Mouse (Mus musculus) adrenal gland, adult 8-10 months (tissue): ENCODE measurements around the gene Irf3. TPM values are rescaled to one million over a fixed set of nuclear protein-coding genes. Genes with fewer than 3 reads are reported as not detected.

Experiments
- DNase-seq: peaks from one replicate; pipeline ENCODE4 v3.0.0; 2022
- total RNA-seq, 4 experiments: library from RNA; stranded (reverse); gene quantifications; 2 replicates each; pipeline ENCODE4 v1.2.4; 2022

The Irf3 gene
- total RNA-seq, 4 experiments from 2014 or later: 118 to 180 (median 144) TPM

DNA sequence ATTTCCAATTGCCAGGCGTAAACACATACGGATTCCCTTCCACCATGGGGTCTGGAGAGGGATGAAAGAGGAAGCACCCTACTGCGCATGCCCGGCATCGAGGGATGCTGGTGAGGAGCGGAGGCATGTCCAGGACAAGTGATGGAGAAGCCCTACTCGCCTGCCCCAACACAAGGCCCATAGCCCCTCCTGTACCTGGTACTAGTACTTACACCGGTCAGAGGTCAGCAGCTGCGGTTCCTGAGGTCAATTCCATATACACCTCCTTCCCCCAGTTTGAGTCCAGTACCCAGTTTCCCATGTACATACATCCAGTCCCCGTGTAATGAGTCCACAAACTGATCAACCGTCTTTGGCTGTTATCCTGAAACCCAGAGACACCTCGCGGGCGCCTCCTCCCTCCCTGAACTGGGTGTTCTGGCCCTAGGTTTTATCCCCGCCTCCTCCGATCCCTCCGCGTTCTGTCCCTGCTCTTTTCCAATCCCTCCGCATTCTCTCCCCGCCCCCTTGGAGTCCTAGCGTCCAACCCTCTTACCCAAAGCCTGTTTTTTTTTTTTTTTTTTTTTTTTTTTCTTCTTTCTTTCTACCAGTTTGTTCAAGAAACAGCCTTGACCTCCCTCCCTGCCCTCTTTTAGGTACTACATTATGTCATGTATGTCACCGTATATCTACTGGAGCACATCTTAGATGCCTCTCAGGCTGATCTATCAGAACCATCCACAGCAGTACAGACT, 22.9 kb upstream of the Irf3 start, which contains the start of gene Cpt1c:
Gene Cpt1c, minus strand, starts transcription at position 469 of the 734 bp plus-strand sequence.
- DNase-seq: peak; percentile 76

DNA sequence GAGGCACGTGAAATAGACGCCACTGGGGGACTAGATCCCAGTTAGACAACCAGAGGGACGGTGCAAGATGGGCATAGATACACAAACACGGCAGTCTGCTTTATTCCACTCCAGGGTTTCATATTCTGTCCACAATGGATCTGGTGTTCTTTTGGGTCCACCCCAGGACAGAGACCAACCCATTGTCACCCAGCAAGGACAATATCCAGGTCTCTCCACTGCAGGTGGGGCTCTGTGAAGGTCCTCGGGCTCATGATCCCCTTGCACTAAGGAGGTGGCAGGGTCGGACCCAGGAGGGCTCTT, 22.4 kb upstream of the Irf3 start:
- no peak for DNase-seq

DNA sequence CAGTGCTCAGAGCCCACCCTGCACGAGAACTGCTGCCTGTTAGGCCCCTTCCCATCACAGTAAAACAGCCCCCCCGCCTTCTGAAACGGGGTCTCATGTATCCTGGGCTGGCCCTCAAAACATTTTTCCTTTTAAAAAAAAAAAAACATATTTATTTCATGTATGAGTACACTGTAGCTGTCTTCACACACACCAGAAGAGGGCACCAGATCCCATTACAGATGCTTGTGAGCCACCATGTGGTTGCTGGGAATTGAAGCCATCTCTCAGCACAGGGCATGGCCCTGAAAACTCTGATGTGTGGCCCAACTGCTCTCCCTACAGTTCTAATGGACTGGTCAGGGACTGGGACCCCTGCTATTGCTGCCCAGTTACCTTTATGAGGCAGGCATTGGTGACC, 19.1 kb upstream of the Irf3 start:
- DNase-seq: no peak

DNA sequence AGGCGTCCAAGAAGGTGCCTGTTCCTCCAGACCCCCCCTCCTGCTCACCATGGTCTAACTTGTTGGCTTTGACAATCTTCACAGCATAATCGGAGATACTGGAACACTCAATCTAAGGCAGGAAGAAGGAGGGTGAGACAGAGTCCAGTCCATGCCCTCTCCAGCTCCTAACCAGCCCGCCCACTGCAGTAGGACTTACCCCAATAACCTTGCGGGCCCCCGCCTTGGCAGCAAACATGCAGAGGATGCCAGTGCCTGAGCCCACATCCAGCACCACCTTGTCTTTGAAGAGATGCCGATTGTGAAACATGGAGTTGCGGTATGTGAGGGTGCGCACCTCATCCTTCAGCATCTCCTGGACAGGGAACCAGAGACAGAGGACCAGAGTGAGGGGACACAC, 15.9 kb upstream of the Irf3 start:
- no peak for DNase-seq

DNA sequence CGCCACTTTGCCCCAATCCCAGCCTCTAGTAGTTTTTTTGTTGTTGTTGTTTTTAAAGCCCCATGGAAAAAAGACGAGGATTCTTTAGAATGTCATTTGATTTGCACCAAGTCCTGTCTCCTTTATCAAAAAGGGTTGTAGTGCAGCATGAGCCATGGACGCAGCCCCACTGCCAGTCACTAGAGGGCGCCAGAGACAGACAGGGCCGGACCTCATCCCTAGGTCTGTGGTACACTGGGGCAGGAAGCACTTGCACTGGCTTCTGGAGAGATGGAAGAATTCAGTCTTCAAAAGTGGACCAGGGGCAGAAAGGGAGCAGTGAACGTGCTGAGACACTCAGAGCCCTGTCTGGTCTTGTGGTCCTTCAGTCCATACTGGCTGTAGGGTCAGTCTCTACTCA, 14.4 kb upstream of the Irf3 start:
- peak; percentile 75 for DNase-seq

DNA sequence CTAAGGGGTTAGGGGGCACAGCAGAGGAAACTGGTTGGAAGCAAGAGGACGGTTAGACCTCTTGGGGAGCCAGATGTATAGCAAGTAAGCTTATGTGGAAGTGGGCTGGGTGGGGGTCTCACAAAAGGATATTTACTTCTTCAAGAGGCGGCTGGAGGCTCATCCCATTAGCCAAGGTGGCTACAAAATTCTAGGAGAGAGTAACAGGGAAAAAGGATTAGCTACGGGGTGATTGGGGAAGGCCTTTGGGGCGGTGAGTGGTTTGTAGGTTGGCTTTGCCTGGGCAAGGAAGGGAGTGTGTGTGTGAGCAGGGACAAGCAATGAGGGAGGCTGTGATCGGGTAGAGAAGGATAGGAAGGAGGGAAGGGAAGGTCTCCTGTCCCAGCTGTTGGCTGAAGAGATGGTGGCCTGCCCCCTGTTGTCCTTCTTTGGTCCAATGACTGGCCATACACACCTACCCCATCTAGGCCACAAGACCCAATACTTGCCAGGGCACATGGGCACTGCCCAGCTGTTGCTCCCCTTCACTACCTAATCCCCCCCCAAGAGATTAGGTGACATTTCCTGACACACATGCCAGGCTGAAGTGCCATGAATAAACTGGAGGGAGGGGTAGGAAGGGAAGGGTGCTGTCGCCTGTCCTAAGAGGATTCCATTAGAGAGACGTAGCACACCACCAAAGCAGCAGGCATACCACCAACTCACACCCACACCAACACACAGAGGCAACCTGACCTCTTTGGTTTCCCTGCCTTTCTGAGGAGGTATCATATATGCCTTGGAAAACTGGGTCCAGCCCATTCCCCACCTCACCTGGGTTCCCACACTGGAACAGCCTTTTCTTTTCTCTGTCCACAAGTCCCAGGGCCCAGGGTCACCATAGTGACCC, 13.3 kb upstream of the Irf3 start:
- DNase-seq: no peak

DNA sequence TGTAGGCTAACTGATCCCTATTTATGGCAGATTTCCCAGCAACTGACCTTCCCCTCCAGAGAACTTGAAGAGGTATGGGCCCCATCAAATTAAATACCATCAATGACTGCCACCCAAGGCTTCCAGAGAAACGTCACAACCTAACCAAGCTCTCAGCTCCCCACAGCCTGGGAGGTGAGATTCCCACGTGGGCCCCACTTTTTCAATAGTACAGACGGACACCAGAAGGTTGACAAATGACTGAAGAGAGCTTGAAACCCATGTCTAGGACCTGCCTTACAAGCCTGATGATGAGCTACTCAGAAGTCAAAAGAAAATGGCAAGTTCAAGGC, 12.6 kb upstream of the Irf3 start:
- DNase-seq: no peak

DNA sequence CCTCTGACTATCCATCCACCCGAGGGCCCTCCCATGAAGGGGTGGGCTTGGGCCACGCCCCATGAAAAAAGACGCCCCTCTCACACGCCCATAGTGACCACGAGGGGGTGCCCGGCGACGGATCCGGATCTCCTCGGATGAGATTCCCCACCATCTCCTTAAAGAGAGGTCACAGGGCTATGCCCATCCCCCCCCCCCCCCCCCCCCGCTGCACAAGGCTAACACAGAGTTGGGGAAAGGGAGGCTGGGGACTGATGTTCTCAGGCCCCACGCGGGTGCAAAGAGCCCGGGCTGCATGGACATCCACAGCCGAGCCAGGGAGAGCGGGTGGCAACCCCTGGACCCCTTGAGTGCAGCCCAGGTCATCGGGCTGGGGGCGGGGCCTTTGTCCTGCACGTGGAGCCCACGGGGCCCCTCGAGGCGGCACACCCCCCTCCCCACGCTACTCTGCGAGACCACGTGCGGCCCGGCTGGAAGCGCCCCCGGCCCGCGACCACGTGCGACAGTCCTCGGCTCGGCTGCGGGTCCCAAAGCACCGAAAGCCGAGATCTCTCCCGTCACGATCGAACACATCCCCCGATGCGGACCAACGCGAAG, 11.8 kb upstream of the Irf3 start:
- DNase-seq: peak; percentile 75

DNA sequence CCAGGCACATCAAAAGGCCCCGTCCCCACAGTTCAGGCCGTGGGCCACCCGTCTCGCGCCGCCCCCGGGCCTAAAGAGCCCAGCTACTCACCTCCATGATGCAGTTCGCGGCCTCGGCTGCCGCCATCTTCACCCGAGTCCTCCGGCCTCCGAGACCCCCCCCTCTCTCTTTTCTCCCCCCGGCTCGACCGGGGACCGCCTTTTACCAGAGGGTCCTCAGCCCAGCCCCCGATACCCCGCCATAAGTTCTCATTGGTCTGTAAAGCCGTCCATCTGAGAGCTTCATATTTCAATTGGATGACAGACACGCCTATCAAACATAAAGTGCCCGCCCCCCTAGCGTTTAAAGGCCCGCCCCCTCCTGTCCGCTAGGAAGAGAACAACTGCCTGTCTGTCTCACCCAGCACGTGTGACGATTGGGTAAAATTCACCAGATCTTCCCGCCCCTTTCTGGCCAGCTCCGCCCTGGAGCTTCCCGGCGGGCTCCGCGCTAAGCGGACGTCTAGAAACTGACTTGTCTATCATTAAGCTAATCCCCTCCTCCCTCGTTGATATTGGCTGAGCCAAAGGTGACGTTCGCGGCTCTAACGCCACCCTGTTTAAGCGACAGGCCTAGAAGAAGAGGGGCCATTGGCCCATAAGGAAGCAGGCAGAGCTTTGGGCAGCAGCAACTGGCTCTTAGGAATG, 11.1 kb upstream of the Irf3 start, which contains the start of gene Prmt1:
Gene Prmt1, minus strand, starts transcription at position 377 of the 687 bp plus-strand sequence.
- DNase-seq: peak; percentile 100

DNA sequence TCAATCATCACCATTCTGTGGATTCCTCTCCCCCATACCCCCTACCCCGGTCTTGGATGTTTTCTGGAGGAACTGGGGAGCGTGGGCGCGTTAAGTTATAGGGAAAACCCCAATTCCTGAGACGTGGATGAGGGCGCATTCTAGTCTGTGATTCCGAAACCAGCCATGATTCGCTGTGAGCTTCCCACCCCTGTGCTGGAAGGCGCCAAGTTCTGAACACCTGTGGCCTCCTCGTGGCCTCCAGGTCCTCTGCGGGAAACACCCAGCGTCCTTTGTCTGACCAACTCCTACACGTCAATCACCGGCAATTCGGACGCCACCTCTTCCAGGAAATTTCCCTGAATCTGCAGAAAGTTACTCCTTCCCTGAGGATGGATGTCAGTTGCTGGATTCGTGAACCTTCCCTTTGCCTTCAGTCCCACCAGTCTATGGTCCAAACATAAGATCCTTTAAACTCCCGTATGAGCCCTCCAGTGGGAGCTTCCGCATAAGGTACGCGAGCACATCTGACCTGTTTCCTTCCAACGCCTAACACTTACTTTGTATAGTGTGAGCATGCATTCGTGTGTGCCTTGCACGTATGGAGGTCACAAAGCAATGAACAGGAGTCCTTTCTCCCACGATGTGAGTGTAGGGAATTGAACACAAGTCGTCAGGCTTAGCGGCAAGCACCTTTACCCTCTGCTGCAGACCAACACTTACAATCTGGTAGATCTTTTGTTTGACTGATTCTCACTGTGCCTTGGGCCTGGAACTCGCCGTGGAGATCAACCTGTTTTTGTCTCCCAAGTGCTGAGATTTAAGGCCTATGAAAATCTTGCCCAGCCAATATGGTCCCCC, 10.3 kb upstream of the Irf3 start:
- no peak for DNase-seq

DNA sequence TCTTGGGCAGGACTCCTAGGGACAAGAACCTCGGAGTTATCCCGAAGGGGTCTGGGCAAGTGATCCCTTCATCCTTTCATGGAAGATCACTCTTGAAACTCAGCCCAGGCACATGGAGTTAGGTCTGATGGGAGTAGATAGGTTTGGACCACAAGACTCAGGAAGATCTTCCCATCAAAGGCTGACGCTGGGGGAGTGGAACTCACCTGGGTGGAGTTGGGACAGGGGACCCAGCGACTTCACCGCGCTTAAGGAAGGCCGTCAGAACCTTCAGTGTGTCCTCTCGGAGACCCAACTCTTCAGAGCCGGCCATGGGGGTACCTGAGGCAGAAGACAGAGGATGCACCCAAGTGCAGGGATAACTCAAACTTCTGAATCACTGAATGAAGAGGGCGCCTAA, 776 bp upstream of the Irf3 start:
- DNase-seq: no peak

DNA sequence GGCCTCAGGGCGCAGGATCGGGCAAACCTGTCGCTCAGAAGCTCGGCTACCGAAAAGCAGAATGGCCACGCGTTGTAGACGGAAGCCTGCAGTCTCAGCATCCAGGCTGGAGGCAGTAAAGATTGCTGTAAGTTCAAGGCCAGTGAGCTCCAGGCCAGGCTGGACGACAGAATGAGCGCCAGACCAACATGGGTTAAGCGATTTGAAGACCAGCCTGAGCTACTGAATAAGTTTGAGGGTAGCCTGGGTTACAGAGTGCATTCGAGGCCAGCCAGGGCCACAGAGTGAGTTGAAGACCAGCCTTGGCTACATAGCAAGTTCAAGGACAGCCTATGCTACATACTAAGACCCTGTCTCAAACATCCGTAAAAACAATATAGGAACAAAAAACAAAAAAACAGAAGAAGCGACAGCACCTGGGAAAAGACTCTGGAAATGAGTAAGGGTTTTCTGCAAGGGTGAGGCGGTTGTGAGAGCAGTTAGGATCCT, 536 bp downstream of the Irf3 start:
- DNase-seq: no peak

DNA sequence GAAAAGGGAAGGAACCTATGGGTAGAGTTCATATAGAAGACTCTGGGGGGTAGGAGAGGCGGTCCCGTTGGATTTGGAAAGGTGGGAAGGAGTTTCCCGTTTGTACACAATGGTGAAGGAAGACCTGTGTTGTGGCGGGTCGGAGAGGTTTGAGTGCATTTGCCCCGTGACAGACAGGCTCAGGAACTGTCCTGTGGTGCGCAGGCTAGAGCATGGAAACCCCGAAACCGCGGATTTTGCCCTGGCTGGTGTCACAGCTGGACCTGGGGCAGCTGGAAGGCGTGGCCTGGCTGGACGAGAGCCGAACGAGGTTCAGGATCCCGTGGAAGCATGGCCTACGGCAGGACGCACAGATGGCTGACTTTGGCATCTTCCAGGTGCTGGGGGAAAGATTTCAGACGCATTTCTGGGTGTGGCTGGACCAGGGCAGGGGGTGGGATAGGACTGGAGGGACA, 1.1 kb downstream of the Irf3 start, which contains the start of gene Bcl2l12:
Gene Bcl2l12, minus strand, starts transcription at position 212 of the 455 bp plus-strand sequence.
- DNase-seq: no peak

DNA sequence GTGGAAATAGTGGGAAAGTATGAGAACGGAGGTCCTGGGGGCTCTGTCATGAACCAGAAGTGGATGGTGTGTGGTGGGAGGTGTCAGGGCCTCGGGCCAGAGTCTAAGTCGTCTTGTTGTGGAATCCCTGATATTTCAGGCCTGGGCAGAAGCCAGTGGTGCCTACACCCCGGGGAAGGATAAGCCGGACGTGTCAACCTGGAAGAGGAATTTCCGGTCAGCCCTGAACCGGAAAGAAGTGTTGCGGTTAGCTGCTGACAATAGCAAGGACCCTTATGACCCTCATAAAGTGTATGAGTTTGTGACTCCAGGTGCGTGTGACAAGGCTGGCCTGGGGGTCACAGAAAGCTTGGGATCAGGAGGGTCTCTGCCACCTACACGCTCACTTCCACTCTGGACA, 2.3 kb downstream of the Irf3 start:
- no peak for DNase-seq

DNA sequence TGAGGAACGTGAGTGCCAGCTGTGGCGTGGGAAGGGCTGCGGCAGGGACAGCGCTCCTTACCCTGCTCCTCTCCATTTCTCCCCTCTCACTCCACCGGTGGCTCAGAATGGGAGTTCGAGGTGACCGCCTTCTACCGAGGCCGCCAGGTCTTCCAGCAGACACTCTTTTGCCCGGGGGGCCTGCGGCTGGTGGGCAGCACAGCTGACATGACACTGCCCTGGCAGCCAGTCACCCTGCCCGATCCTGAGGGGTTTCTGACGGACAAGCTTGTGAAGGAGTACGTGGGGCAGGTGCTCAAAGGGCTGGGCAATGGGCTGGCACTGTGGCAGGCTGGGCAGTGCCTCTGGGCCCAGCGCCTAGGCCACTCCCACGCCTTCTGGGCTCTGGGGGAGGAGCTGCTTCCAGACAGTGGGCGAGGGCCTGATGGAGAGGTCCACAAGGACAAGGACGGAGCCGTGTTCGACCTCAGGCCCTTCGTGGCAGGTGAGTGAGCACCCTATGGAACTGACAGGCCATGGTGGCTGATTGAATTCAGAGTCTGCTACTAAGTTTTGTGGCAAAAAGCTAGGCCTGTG, 3.2 kb downstream of the Irf3 start:
- DNase-seq: no peak

DNA sequence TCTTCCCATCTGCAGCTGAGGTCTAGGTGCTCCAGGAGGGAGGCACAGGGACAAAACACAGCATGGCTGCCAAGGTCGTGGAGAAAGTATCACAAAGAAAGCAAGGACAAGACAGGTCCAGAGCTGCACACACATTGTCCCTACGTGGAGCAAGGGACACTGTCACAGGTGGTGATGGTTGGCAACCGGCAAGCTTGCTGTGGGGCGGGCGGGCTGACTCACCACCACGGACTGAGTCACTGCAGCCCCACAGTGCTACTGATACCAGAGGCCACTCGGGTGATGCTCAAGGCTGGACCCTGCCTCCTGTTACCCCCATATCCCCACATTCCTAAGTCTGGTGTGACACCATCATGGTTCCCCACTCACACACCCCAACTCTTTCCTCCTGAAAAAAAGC, 5.0 kb downstream of the Irf3 start:
- no peak for DNase-seq

DNA sequence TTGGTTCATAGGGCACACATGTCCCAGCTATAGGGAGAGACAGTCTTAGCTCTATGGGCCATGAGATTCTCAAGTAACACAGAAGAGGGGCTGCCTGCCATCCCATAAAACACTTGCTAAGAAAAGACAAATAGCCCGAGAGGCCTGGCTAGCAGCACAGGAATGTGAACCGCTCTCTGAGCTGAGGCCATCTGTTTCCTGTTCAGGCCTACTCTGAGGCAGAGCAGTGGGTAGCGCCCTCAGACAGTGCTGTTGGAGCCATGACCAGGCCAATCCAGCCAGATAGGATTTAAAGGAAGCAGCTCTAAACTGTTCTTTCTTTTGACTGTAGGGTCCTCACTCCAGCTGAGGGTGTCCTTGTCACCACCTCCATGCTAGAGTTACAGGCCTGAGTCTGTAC, 7.1 kb downstream of the Irf3 start:
- DNase-seq: no peak

DNA sequence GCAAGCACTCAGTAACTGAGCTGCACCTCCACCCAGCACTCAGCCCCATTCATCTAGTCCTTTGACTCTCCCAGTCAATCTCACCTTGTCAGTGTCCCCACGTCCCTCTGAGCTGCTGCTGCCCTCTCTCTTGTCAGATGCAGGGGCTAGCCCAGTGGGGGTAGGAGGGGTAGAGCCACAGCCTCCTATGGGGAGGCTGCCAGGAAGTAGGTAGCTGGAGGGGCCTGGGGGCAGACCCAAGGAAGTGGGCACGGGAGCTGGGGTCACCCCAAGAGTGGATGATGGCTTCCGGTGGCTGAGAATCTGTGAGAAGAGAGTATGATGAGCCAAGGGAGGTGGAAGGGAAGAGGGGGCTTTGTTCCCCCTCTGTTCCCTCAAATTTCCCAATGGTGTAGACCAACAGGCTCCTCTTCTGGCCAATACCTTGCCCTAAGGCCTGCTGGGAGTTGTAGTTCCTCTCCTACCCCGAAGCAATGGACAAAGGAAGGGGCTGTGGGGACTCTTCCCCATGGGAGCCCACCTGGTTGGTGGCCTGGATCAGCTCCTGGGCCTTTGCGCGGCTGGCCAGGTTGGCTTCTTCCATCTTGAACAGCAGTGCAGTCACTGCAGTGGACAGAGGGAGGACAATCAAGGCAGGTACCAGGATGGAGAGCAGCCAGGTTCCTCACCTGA, 8.0 kb downstream of the Irf3 start:
- no peak for DNase-seq

DNA sequence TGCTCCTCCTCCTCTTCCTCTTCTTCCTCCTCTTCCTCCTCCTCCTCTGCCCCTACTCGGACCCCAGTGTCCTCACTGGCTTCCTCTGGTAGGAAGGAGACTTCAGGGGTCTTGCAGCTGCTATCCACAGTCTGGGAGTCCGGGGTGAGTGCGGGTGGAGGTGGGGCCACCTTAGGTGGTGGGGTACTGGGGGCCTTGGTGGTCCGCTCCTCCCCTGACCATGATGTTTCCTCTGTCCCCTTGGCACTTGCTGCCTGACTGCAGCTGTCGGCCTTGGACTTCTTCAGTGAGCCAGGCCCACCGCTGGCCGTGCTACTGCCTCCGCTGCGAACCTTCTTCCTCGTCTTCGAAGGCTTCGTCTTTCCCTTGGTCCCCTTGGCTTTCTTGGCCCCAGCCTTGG, 9.1 kb downstream of the Irf3 start:
- no peak for DNase-seq

DNA sequence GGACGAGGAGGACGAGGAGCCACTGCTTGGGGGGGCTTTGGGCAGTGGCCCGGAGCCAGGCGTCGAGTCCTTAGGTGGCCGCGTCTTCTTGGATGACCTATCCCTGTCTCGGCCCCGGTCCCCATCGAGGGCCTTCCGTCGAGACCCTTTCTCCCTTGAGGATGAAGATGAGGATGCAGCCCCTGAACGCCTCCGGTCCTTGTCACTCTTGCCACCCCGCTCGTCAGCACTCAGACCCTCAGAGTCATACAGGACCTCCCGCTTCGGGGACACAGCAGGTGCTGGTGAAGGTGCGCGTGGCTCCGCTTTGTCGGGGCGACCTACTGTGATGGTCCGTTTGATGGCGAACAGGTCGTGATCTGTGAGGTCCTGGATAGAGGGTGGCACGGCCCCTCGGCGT, 9.7 kb downstream of the Irf3 start:
- DNase-seq: no peak

DNA sequence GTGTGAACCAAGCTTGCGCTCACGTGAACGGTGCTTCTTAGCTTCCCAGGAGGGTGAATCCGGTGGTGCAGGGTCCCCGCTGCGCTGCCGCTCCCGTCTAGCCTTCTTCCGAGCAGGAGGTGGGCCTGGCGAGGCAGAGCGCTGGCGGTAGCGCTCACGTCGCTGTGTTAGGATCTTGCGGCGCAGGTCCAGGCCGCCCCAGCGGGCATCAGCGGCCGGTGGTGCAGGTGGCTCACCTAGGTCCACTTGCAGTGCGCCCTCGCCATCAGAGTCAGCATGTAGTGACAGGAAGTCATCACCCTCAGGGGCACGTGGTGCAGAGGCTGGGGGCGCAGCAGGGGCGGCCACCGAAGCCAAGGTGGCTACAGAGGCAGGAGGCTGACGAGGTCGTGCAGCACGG, 10.4 kb downstream of the Irf3 start:
- no peak for DNase-seq
